Mouse (Mus musculus) Patski (cell line): ENCODE measurements around the gene Gtdc1. TPM values are rescaled to one million over a fixed set of nuclear protein-coding genes. Genes with fewer than 3 reads are reported as not detected.
A peak's percentile ranks its signal among the peaks of the same experiment; 100 is the strongest.

Experiments
- ATAC-seq: fragments of 100-300 bp; one replicate; pipeline ENCODE4 v1.8.0; 2021
- CTCF ChIA-PET: fragments of 350-600 bp; sonication (Branson Sonifier 250); formaldehyde crosslinking; loops from one replicate; lab custom pipeline; 2022; ENCODE audit warnings: inconsistent platforms; lab: Charles Lee
- POLR2A ChIA-PET: fragments of 350-600 bp; sonication (Branson Sonifier 250); formaldehyde crosslinking; loops from one replicate; lab custom pipeline; 2022; ENCODE audit warnings: antibody characterized with exemption, inconsistent platforms; lab: Charles Lee
- DNase-seq: peaks from one replicate; pipeline ENCODE4 v3.0.0-alpha.2; 2011; ENCODE audit warnings: low read depth, low spot score
- H3K27me3 ChIP-seq: fragments of 371-371 bp; one replicate; pipeline ENCODE4 v1.5.1; 2021
- CTCF ChIP-seq: fragments of 100-300 bp; IDR thresholded peaks from one replicate; pipeline ENCODE4 v1.5.1; 2021
- in situ Hi-C: fragments of 300-500 bp; cut with MboI; formaldehyde crosslinking; loops from 3 replicates; pipeline ENCODE4 v1.11.1; 2018; ENCODE audit warnings: low pct_unique_long_range_greater_than_20kb, mixed read lengths
- polyA plus RNA-seq: library from polyadenylated mRNA; unstranded; gene quantifications from one replicate; pipeline ENCODE4 v1.2.3, GENCODE M21; 2021

Gene Gtdc1
- 12.2 TPM for polyA plus RNA-seq

DNA sequence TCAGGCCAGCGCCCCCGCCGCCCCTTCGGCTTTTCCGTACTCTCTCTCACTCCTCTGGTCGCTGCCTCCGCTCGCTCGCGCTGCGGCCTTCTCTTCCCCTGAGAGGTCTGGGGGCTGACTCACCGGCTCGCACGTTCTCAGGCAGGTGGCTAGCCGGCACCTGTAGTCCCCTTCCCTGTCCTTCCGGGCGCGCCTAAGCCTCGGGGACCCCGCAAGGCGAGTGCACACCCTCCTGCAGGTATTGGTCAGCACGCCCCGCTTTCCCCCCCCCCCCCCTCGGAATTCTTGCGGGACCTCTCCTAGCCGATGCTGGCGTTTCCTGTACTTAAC, at the start of gene Gtdc1:
Gene Gtdc1 (minus strand): TSS at position 176 of the 330 bp plus-strand sequence.
- POLR2A ChIA-PET: interaction anchor here (0.6 to 0.7 kb wide), 2 partner anchors 53 to 59 kb away, joined by 3 to 8 read pairs; no protein-coding TSS in a partner anchor

DNA sequence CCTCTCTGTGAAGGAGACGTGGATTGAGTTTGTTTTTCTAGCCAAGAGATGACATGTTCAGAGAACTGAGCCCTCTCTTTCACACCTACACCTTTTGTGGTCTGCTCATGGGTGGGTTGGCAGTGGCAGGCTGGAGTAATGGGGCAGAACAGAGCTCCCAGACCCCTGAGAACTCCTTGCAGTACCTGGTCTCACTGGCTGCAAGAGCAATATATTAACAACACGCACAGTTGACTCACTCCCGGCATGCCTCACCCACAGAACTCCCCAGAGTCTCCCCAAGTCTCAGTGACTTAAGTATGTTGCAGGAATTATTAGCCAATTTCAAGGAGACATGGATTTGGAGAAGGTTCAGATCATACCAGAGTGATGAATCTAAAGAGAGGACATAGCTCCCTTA, 49.6 kb upstream of the Gtdc1 start:
- no peak for TF ChIP-seq CTCF
- ChIA-PET POLR2A (interaction anchor here (0.5 kb wide), 1 partner anchor 447 kb away, joined by 4 read pairs; no protein-coding TSS in a partner anchor), CTCF (interaction anchor here (2.3 to 2.4 kb wide), 2 partner anchors 9 to 11 kb away, joined by 5 to 6 read pairs; no protein-coding TSS in a partner anchor)
- peak; percentile 49 for ATAC-seq
- H3K27me3 ChIP-seq: no peaks in the 10 kb centered on the region
- in situ Hi-C loops: no loop called here
- no peak for DNase-seq

More for the DNA sequence above, at the start of gene Gtdc1:
- peak; percentile 36 for ATAC-seq
- in situ Hi-C loops: loop anchor here (5.0 kb wide), 1 partner anchor 185 kb away; no protein-coding TSS in a partner anchor
- CTCF ChIA-PET: interaction anchor here (0.7 kb wide), 1 partner anchor 21 kb away, joined by 3 read pairs; no protein-coding TSS in a partner anchor
- no peak for TF ChIP-seq CTCF
- H3K27me3 ChIP-seq: no peaks in the 10 kb centered on the region
- DNase-seq: no peak

DNA sequence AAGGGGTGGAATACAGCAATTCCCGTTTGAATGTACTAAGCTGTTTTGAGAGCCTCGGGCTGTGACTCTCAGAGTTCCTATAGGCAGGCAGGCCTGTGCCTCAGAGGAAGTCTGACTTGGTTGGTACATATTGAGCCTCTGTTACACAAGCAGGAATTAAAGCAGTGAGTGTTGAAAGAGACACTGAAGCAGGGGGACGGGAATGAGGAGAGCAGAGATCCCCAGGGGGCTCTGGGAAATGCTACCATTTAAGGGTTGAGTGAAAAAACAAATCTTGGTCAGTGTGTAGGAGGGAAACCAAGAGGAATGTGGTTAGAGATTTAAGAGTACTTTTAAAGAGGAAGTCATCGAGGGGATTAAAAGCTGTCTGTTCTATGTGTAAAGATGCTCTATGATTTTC, 49.0 kb upstream of the Gtdc1 start:
- CTCF ChIA-PET: interaction anchor here (2.3 to 2.4 kb wide), 2 partner anchors 9 to 11 kb away, joined by 5 to 6 read pairs; no protein-coding TSS in a partner anchor
- TF ChIP-seq CTCF: no peak
- DNase-seq (no peak), ATAC-seq (no peak)
- H3K27me3 ChIP-seq: no peaks in the 10 kb centered on the region
- POLR2A ChIA-PET: interaction anchor here (0.5 to 0.7 kb wide), 2 partner anchors 149 to 447 kb away, joined by 4 to 5 read pairs; no protein-coding TSS in a partner anchor
- in situ Hi-C loops: no loop called here

DNA sequence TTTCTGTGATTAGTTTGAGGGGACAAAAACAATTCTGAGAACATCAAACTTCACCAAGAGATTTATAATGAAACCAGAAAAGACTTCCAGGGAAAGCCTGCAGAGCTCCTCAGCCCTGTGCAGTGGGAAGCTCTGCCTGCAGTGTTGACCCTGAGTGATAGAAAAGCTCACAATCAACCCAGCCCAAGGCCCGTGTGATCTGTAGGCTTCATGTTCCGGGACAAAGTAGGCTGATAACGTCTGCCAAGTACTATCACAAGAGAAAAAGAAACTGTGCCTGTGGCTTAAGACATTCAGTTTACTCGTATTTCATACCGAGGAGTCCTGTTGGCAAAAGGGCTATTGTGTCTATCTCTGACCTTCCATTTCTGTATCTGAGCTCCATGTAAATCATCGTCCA, 46.4 kb upstream of the Gtdc1 start:
- no peaks in the 10 kb centered on the region for H3K27me3 ChIP-seq
- no peak for TF ChIP-seq CTCF
- no peak for ATAC-seq
- ChIA-PET CTCF (interaction anchor here (1.2 kb wide), 1 partner anchor 18 kb away, joined by 4 read pairs; no protein-coding TSS in a partner anchor), POLR2A (no interaction called here)
- DNase-seq: no peak
- in situ Hi-C loops: loop anchor here (25.0 kb wide), 1 partner anchor 1463 kb away; no protein-coding TSS in a partner anchor

DNA sequence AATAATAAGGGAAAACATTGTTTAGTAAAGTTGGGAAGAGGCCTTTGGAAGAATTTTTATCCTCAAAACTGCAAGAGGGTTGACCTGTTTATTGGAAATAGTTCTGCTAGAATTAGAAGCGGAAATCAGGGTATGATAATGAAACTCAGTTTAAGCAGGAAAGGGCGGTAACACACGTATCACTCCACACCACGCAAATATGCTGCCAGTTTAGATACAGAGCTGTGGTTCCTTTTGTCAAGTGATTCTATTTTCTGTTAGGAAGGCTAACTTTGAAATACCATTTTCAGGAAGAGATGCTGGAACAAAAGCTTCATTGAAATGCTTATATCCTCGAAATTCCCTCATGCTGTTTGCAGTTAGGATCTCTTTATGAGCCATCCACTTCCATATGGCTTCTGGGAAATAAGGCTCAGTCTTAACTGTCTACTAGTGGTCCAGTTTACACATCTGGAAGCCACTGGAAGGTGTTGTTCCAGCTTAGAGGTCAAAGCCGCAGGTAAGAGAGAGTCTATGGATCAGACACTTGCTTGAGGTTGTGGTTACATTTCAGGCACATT, 42.7 kb upstream of the Gtdc1 start:
- DNase-seq: no peak
- no peak for ATAC-seq
- POLR2A ChIA-PET: no interaction called here
- CTCF ChIA-PET: no interaction called here
- in situ Hi-C loops: loop anchor here (25.0 kb wide), 1 partner anchor 1467 kb away; no protein-coding TSS in a partner anchor
- H3K27me3 ChIP-seq: no peaks in the 10 kb centered on the region
- no peak for TF ChIP-seq CTCF

DNA sequence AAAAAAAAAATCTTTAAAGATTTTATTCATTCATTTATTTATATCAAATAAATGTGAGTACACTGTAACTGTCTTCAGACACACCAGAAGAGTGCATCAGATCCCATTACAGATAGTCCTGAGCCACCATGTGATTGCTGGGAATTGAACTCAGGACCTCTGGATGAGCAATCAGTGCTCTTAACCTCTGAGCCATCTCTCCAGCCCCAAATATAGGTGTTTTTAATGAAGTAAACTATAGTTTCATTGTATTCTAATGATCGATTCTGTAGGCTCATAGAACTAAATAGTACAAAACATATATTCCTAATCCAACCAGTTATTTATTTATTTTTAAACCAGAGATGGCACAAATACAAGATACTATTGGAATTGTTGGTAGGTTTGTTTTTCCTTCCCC, 42.2 kb upstream of the Gtdc1 start:
- H3K27me3 ChIP-seq: no peaks in the 10 kb centered on the region
- no peak for ATAC-seq
- DNase-seq: no peak
- in situ Hi-C loops: loop anchor here (5.0 to 25.0 kb wide), 2 partner anchors 138 to 1468 kb away; no protein-coding TSS in a partner anchor
- no peak for TF ChIP-seq CTCF
- ChIA-PET CTCF (no interaction called here), POLR2A (no interaction called here)

DNA sequence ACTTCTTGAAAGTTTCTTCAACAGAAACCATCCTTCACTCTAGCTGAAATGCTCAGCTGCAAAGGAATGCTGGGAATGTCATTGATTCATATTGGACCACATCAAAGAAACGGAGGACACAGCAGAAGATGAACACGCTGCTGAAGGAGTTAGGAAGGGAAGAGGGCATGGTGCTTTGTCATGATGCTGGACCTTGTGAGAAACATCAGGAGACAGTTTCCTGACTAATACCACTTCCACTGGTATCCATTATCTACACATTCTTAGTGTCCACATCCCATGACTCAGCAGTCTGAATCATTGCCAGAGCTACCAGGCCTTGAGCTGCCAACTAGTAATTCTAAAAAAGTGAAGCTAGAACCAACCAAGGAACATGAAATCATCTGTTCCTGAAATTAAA, 41.8 kb upstream of the Gtdc1 start:
- ATAC-seq (peak; percentile 80), DNase-seq (no peak)
- ChIA-PET CTCF (no interaction called here), POLR2A (no interaction called here)
- in situ Hi-C loops: loop anchor here (5.0 to 25.0 kb wide), 2 partner anchors 138 to 1468 kb away; no protein-coding TSS in a partner anchor
- no peaks in the 10 kb centered on the region for H3K27me3 ChIP-seq
- no peak for TF ChIP-seq CTCF

DNA sequence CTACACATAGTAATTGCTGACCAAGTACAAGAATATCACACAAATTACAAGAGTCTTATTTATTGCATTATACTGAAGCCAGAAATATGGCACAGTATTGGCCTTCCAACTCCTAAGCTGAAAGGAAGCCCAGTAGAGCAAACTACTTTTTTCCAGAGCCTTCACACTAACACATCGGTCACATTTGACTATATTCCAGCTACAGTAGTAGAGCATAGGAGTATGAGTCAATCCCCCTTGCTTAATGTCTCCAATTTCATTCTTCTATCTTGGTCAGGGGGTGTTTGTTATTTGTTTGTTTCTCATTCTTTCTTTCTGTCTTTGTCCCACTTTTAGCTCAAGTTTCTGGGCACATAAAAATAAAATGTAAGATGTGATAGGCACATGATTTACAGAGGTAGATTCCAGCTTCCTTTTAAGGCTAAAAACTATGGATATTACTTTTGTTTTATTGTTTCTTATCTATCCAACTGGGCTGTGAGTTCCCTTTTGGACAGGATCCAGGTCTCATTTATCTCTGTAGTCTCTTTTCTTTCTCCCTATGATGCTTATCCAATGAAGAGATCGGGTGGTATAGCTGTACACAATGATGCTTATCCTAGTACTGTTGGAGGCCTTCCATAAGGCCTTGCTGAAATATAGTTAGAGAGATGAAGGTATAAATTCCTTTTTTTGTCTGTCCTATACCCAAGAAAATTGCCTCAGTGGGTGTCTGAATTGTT, 38.5 kb upstream of the Gtdc1 start:
- DNase-seq (no peak), ATAC-seq (no peak)
- in situ Hi-C loops: loop anchor here (5.0 to 25.0 kb wide), 2 partner anchors 141 to 1471 kb away; no protein-coding TSS in a partner anchor
- POLR2A ChIA-PET: no interaction called here
- CTCF ChIA-PET: interaction anchor here (1.7 kb wide), 1 partner anchor 11 kb away, joined by 6 read pairs; no protein-coding TSS in a partner anchor
- TF ChIP-seq CTCF: no peak
- H3K27me3 ChIP-seq: no peaks in the 10 kb centered on the region

DNA sequence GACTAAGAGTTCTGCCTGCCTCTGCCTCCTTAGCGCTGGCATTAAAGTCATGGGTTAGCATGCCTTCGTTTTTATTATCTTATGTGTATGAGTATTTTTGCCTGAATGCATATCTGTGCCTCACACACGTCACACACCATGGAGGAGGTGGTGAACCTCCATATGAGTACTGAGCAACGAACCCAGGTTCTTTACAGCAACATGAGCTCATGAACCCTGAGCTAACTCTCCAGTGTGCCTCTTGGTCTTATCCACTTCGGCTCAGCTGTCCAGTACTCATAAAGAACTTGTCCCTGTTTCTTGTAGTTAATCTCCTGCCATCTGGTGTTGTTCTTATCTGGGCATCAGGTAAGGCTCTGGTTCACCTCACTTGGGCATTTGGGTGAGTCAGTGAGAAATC, 35.2 kb upstream of the Gtdc1 start:
- CTCF ChIA-PET: interaction anchor here (1.2 to 1.4 kb wide), 3 partner anchors 9 to 33 kb away, joined by 3 read pairs; no protein-coding TSS in a partner anchor
- POLR2A ChIA-PET: no interaction called here
- DNase-seq (no peak), ATAC-seq (no peak)
- in situ Hi-C loops: loop anchor here (25.0 kb wide), 1 partner anchor 1475 kb away; no protein-coding TSS in a partner anchor
- no peaks in the 10 kb centered on the region for H3K27me3 ChIP-seq
- no peak for TF ChIP-seq CTCF

DNA sequence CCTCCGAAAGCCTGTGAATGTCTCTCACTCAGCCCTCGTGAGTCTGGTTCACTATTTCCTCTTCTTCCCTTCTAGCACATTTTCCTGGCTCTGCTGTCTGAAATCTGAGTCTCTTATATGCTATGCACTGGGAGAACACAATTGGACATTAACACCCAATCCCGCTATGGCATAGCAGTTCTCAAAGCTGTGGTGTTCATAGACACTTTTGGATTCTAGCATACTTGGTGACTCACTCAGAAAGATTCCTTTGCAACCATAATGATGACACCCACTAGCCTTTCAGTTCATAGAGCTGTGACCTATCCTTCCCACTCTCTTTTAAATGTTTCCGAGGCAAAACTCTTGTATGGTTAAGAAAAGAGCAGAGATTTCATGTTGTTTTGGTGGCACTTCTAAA, 33.7 kb upstream of the Gtdc1 start:
- no peak for DNase-seq
- CTCF ChIA-PET: interaction anchor here (1.0 to 1.5 kb wide), 2 partner anchors 11 to 157 kb away, joined by 3 to 4 read pairs; no protein-coding TSS in a partner anchor
- TF ChIP-seq CTCF: no peak
- peak; percentile 96 for ATAC-seq
- in situ Hi-C loops: loop anchor here (25.0 kb wide), 1 partner anchor 1476 kb away; no protein-coding TSS in a partner anchor
- H3K27me3 ChIP-seq: no peaks in the 10 kb centered on the region
- POLR2A ChIA-PET: no interaction called here
